Mouse (Mus musculus) liver, embryonic 12.5 days (tissue): ENCODE measurements around the gene Stat5a. TPM values are rescaled to one million over a fixed set of nuclear protein-coding genes. Genes with fewer than 3 reads are reported as not detected.
A peak's percentile ranks its signal among the peaks of the same experiment; 100 is the strongest.

Source experiments
- ATAC-seq: fragments of 200-750 bp; cut with Nextera tagmentation; 2 replicates; pipeline ENCODE4 v1.8.0; 2017; ENCODE audit warnings: moderate number of reproducible peaks, mild to moderate bottlenecking, moderate library complexity
- H3K27ac ChIP-seq: fragments of 300-500 bp; sonication (generic); 2 replicates; pipeline ENCODE4 v1.5.1; 2016; ENCODE audit warnings: mild to moderate bottlenecking
- H3K27me3 ChIP-seq: fragments of 300-500 bp; sonication (generic); replicated peaks from 2 replicates; pipeline ENCODE4 v1.6.1; 2016; ENCODE audit warnings: mild to moderate bottlenecking, moderate library complexity
- H3K36me3 ChIP-seq: fragments of 300-500 bp; sonication (generic); 2 replicates; pipeline ENCODE4 v1.6.1; 2016; ENCODE audit warnings: mild to moderate bottlenecking, moderate library complexity
- H3K4me1 ChIP-seq: fragments of 300-500 bp; sonication (generic); 2 replicates; pipeline ENCODE4 v1.6.1; 2016
- H3K4me2 ChIP-seq: fragments of 300-500 bp; sonication (generic); 2 replicates; pipeline ENCODE4 v1.6.1; 2016; ENCODE audit warnings: mild to moderate bottlenecking, moderate library complexity
- H3K4me3 ChIP-seq: fragments of 300-500 bp; sonication (generic); 2 replicates; pipeline ENCODE4 v1.5.1; 2016; ENCODE audit warnings: mild to moderate bottlenecking, moderate library complexity
- H3K9ac ChIP-seq: fragments of 300-500 bp; sonication (generic); 2 replicates; pipeline ENCODE4 v1.6.1; 2016; ENCODE audit warnings: mild to moderate bottlenecking, moderate library complexity
- H3K9me3 ChIP-seq: fragments of 300-500 bp; sonication (generic); replicated peaks from 2 replicates; pipeline ENCODE4 v1.6.1; 2016; ENCODE audit warnings: mild to moderate bottlenecking, moderate library complexity
- WGBS: fragments of 180-500 bp; shearing (Covaris S2); methylation state at CpG from one replicate; pipeline ENCODE4 v1.1.7; 2016; ENCODE audit not compliant: insufficient replicate concordance; 5-methylcytosine and 5-hydroxymethylcytosine counted together
- polyA plus RNA-seq: library from polyadenylated mRNA; unstranded; fragments of >200 nt; fragmentation: Nextera tagmentation; extraction: Ambion mirVana; gene quantifications from 2 replicates; pipeline ENCODE4 v1.2.1, GENCODE M21; 2016

Gene Stat5a
- polyA plus RNA-seq, 1 experiment from 2014 or later = 16.0 TPM

DNA sequence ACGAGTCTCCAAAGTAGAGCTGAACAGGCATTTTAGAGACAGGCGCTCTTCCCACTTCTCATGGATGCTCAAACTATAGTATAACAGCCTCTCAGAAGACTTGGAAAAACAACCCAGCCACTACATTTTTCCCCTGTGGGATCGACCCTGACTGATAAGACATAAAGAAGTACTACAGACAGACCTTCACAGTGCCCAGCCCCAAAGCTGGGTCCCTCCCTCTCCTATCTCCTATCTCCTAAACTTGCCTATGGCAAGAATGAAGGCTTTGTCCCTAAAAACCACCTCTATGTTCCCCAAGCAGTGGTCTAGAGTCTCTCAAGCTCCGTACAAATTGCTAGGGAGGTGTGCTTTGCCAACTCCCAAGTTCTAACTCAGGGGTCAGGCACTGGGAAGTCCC is 47.7 kb downstream of the Stat5a start:
- Histone ChIP-seq H3K27me3 (no peaks in the 10 kb centered on the region), H3K9ac (no peak overlapping the region), H3K27ac (peak overlapping the region; percentile 2; the same call in 1 of the 2 replicates), H3K36me3 (peaks cover 92% of the 10 kb centered on the region), H3K4me3 (no peak overlapping the region), H3K4me1 (peaks cover 34% of the 10 kb centered on the region), H3K9me3 (no peaks in the 10 kb centered on the region), H3K4me2 (no peak overlapping the region)
- WGBS = 50% methylated on average over 4 of the region's 4 CpGs
- peak; percentile 64 for ATAC-seq

DNA sequence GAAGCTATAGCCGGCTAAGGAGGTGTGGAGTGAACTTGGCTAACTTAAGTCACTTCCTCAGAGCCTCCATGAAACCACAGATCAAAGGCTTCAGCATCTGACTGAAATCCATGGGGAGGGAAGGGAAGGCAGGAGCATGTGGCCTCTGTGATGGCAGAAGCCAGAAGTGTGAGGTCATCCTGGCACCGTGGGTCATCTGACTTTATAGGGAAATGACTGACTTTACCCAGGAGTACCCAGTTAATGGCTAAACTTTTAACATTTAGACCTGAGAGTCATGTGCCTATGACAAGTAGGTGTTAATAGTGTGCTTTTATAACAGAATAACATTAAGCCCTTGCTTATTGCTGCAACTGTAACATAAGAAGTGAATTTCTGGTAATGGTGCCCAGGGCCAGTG is 49.0 kb downstream of the Stat5a start:
- Histone ChIP-seq H3K27me3 (no peaks in the 10 kb centered on the region), H3K9me3 (no peaks in the 10 kb centered on the region)

GRCm38 (mm10) chr11:100908567-100908966 is 49.4 kb downstream of the Stat5a start:
- Histone ChIP-seq H3K9me3 (no peaks in the 10 kb centered on the region), H3K4me3 (no peak overlapping the region), H3K36me3 (peaks cover 76% of the 10 kb centered on the region), H3K4me1 (peaks cover 46% of the 10 kb centered on the region), H3K4me2 (no peak overlapping the region), H3K9ac (no peak overlapping the region), H3K27ac (no peak overlapping the region), H3K27me3 (no peaks in the 10 kb centered on the region)
- WGBS = 83% methylated on average over 9 of the region's 9 CpGs
- ATAC-seq = no peak

More for the DNA sequence above, 49.0 kb downstream of the Stat5a start:
- H3K4me1 ChIP-seq = peaks cover 43% of the 10 kb centered on the region
- H3K4me3 ChIP-seq = no peak overlapping the region
- no peak for ATAC-seq
- no peak overlapping the region for H3K27ac ChIP-seq
- WGBS = 78% methylated on average over 2 of the region's 2 CpGs
- H3K36me3 ChIP-seq = peaks cover 80% of the 10 kb centered on the region
- no peak overlapping the region for H3K4me2 ChIP-seq
- no peak overlapping the region for H3K9ac ChIP-seq

DNA sequence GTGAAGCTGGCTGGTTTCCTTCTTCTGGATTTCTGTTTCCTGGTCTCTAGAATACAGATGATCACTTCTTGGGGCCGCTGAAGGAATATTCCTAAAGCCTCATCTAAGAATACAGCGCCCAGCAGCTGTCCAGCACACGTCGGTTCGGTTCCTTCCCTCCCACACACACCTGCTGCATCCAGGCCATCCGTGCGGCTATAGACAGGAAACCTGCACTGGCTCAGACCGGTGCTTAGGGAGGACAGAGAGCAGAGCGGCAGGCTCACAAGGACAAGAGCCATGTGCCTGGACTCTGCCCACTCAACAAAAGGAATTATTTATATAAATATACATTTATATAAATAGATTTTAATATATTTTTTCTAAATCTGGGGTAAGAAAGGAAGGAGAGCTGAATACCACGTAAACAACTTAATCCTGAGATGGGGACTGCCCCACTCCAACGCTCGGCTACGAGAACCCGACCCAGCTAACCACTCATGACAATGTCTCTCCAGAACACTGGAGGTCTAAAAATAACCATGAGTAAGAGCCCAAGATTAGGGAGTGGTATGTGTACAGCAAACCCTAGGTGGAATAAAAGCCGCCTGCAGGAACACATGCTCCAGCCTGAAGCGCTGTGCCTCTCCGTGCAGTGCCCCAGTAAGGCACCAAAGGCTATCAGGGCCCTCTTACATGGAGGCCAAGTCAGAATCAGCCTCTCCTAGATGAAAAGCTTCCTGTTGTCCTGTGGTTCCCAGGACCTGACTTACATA is 53.4 kb downstream of the Stat5a start:
- Histone ChIP-seq H3K9ac (no peak overlapping the region), H3K36me3 (peaks cover 73% of the 10 kb centered on the region), H3K27ac (no peak overlapping the region), H3K4me1 (peaks cover 28% of the 10 kb centered on the region), H3K9me3 (peaks cover 6% of the 10 kb centered on the region; the same call in 1 of the 2 replicates), H3K4me3 (no peak overlapping the region), H3K4me2 (no peak overlapping the region), H3K27me3 (no peaks in the 10 kb centered on the region)
- WGBS = 87% methylated on average over 17 of the region's 17 CpGs
- no peak for ATAC-seq

GRCm38 (mm10) chr11:100914415-100914814 is 55.3 kb downstream of the Stat5a start:
- Histone ChIP-seq H3K27me3 (no peaks in the 10 kb centered on the region), H3K9me3 (peaks cover 6% of the 10 kb centered on the region; the same call in 1 of the 2 replicates), H3K4me2 (no peak overlapping the region), H3K4me3 (no peak overlapping the region), H3K4me1 (peaks cover 41% of the 10 kb centered on the region), H3K9ac (no peak overlapping the region), H3K27ac (no peak overlapping the region), H3K36me3 (peaks cover 69% of the 10 kb centered on the region)
- WGBS = 83% methylated on average over 5 of the region's 5 CpGs
- ATAC-seq = no peak

- Histone ChIP-seq H3K27ac (no peak overlapping the region), H3K36me3 (peaks cover 63% of the 10 kb centered on the region), H3K9ac (no peak overlapping the region), H3K9me3 (peaks cover 6% of the 10 kb centered on the region; the same call in 1 of the 2 replicates), H3K4me2 (no peak overlapping the region), H3K27me3 (no peaks in the 10 kb centered on the region), H3K4me1 (peaks cover 48% of the 10 kb centered on the region), H3K4me3 (no peak overlapping the region)
- no peak for ATAC-seq
- 78% methylated on average over 3 of the region's 3 CpGs for WGBS
Measured at GRCm38 (mm10) chr11:100915063-100915462, 55.9 kb downstream of the Stat5a start.

DNA sequence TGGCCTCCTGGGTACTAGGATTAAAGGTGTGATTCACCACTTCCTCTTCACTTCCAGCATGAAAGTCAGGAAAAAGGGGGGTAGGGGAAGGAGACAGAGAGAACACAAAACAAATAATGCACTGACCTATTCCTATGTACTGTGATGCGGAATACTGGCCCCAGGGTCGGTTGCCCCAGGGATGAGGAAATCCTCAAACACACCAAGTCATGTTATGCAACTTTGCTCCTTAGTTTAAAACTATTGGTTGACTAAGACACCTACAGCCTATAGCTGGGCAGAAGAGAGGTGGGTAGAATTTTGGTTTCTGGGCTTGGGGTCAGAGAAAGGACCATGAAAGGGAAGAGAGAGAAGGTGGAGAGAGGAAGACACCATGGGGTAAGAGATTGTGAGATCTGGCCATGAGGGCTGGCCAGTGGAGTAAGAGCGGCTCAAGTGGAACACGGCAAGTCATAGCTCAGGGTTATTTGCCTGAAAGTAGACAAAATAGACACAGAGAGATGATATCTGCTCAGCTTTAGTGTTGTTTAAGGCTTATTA is 57.4 kb downstream of the Stat5a start:
- H3K36me3 ChIP-seq = peaks cover 48% of the 10 kb centered on the region
- peaks cover 6% of the 10 kb centered on the region; the same call in 1 of the 2 replicates for H3K9me3 ChIP-seq
- no peak overlapping the region for H3K4me2 ChIP-seq
- no peak for ATAC-seq
- H3K4me1 ChIP-seq = peaks cover 62% of the 10 kb centered on the region
- 75% methylated on average over 4 of the region's 4 CpGs for WGBS
- no peaks in the 10 kb centered on the region for H3K27me3 ChIP-seq
- H3K9ac ChIP-seq = no peak overlapping the region
- H3K4me3 ChIP-seq = no peak overlapping the region
- H3K27ac ChIP-seq = peak overlapping the region; percentile 53; the same call in 1 of the 2 replicates

DNA sequence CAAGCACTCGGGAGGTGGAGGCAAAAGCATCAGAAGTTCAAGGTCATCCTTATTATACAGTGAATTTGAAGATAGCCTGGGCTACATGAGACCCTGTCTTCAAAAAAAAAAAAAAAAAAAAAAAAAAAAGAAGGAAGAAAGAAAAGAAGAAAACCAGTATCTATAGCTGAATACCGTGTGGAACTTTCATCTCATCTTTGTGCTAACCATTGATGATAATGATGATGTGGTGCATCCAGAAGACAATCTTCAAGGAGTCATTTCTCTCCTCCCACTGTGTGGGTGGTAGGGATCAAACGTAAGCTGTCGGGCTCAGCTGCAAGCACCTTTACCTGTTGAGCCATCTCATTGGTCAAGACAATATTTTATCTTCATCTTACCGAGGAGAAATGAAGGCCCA is 58.9 kb downstream of the Stat5a start:
- H3K27me3 ChIP-seq = no peaks in the 10 kb centered on the region
- H3K9me3 ChIP-seq = peaks cover 6% of the 10 kb centered on the region; the same call in 1 of the 2 replicates
- H3K4me1 ChIP-seq = peaks cover 69% of the 10 kb centered on the region
- H3K9ac ChIP-seq = no peak overlapping the region
- H3K36me3 ChIP-seq = peaks cover 56% of the 10 kb centered on the region
- H3K4me3 ChIP-seq = no peak overlapping the region
- no peak overlapping the region for H3K4me2 ChIP-seq
- 82% methylated on average over 5 of the region's 5 CpGs for WGBS
- ATAC-seq = no peak
- 0 out of 2 replicates have a peak overlapping the region, but pooled peaks have one; percentile 21 for H3K27ac ChIP-seq

DNA sequence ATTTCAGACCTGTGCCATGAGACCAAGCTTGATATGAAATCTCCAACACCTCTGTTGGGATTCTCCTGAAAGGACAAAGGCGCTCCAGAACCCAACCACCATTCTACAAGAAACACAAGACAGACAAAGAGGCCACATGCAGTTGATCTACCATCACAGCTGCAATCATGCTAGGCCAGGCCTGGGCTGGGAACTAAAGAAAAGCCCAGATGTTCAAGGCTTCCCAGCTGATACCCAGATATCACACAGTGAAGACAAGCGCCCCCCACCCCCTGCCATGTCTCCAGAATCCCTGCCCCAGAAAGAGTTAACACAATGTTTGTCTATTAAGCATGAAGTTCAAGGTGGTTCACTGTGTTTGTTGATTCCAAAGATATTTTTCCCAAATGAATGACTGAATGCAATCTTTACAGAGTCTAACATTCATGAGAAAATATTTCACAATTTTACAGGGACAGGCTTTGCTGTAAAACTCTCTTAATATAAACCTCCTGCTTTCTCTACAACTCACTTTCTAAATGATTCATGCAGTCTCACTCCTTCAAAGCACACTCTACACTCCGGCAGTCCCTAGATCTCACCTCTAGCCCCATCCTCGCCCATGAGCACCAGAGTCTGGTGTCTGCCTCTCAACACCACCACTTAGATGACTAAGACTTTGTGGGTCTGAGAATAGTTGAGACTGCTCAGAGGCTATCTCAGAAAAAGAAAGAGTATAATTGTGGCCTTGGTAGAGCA is 61.9 kb downstream of the Stat5a start:
- no peaks in the 10 kb centered on the region for H3K27me3 ChIP-seq
- ATAC-seq = peak; percentile 85
- H3K36me3 ChIP-seq = peaks cover 41% of the 10 kb centered on the region
- WGBS = 49% methylated on average over 4 of the region's 4 CpGs
- H3K4me2 ChIP-seq = peak overlapping the region; percentile 54
- H3K9me3 ChIP-seq = no peaks in the 10 kb centered on the region
- peak overlapping the region; percentile 62 for H3K27ac ChIP-seq
- H3K4me1 ChIP-seq = peaks cover 88% of the 10 kb centered on the region
- H3K9ac ChIP-seq = no peak overlapping the region
- H3K4me3 ChIP-seq = no peak overlapping the region

GRCm38 (mm10) chr11:100924386-100924919 is 65.3 kb downstream of the Stat5a start:
- Histone ChIP-seq H3K9ac (peak overlapping the region; percentile 25; the same call in 1 of the 2 replicates), H3K4me3 (no peak overlapping the region), H3K4me2 (no peak overlapping the region), H3K9me3 (no peaks in the 10 kb centered on the region), H3K27me3 (no peaks in the 10 kb centered on the region), H3K27ac (peak overlapping the region; percentile 39), H3K4me1 (peaks cover 71% of the 10 kb centered on the region), H3K36me3 (0 out of 2 replicates have a peak, but pooled peaks cover 16% of the 10 kb centered on the region)
- 0 out of 2 replicates have a peak, but pooled peaks have one; percentile 17 for ATAC-seq
- WGBS = 75% methylated on average over 1 of the region's 1 CpGs

GRCm38 (mm10) chr11:100927386-100927785 is 68.2 kb downstream of the Stat5a start:
- H3K36me3 ChIP-seq = peaks cover 21% of the 10 kb centered on the region
- H3K27me3 ChIP-seq = no peaks in the 10 kb centered on the region
- ATAC-seq = no peak
- H3K9ac ChIP-seq = no peak overlapping the region
- no peak overlapping the region for H3K4me2 ChIP-seq
- 72% methylated on average over 3 of the region's 3 CpGs for WGBS
- no peak overlapping the region for H3K4me3 ChIP-seq
- H3K4me1 ChIP-seq = peaks cover 64% of the 10 kb centered on the region
- no peak overlapping the region for H3K27ac ChIP-seq
- H3K9me3 ChIP-seq = no peaks in the 10 kb centered on the region
